Mouse (Mus musculus) retina, embryonic 14.5 days (tissue): ENCODE measurements at regions not wholly inside any gene's neighbourhood (a gene's known extent, or its start where the extent isn't known, plus 50 kb on each side); places are given as distances from the start of the nearest gene placed in this dataset.

Experiments used
- DNase-seq: peaks from one replicate; pipeline ENCODE4 v3.0.0-alpha.2; 2015; ENCODE audit warnings: low spot score

- DNase-seq = no peak
These were observed 1081.1 kb downstream of the Fscb start for GRCm38 (mm10) chr12:63393411-63393810.

GRCm38 (mm10) chr12:63380681-63381080, 1093.8 kb downstream of the Fscb start:
- no peak for DNase-seq

GRCm38 (mm10) chr12:63369259-63369822, 1105.1 kb downstream of the Fscb start:
- peak; percentile 48 for DNase-seq
